Mouse (Mus musculus) thymus, adult 18-20 months (tissue): ENCODE data around the gene Nedd8.

ENCODE experiments used
- DNase-seq, 2 experiments: peaks; one replicate each; pipeline ENCODE4 v3.0.0; 2022; ENCODE audit warnings: mixed read lengths in 2 of 2

Gene Nedd8

GRCm38 (mm10) chr14:55659960-55660573 lies 11.9 kb downstream of the Nedd8 start, which contains the start of gene Mdp1:
Gene Mdp1 (minus strand): TSS chr14:55660508.
- peak; percentile 54 to 58 for DNase-seq

- DNase-seq, result no peak
Measured at GRCm38 (mm10) chr14:55658011-55658410, 13.9 kb downstream of the Nedd8 start.

- DNase-seq, result no peak
Measured at GRCm38 (mm10) chr14:55656935-55657334, 15.0 kb downstream of the Nedd8 start.

- DNase-seq, result peak in 1 of 2 experiments; percentile 38
Measured at GRCm38 (mm10) chr14:55651528-55651927, 20.4 kb downstream of the Nedd8 start.

- DNase-seq, result no peak
Measured at GRCm38 (mm10) chr14:55649884-55650283, 22.0 kb downstream of the Nedd8 start, which contains the start of gene Tssk4. Gene Tssk4 (plus strand): TSS chr14:55650184.

GRCm38 (mm10) chr14:55644261-55644888 lies 27.5 kb downstream of the Nedd8 start:
- DNase-seq, result no peak

GRCm38 (mm10) chr14:55643060-55643907 lies 28.6 kb downstream of the Nedd8 start, which contains the start of gene Tm9sf1:
Gene Tm9sf1 (minus strand): TSS chr14:55643806.
- DNase-seq, result peak; percentile 71 to 78

- no peak for DNase-seq
Measured at GRCm38 (mm10) chr14:55642679-55643059, 29.3 kb downstream of the Nedd8 start.

- DNase-seq, result no peak
Measured at GRCm38 (mm10) chr14:55641291-55641690, 30.6 kb downstream of the Nedd8 start.

GRCm38 (mm10) chr14:55640816-55641215 lies 31.1 kb downstream of the Nedd8 start:
- DNase-seq, result no peak

- no peak for DNase-seq
Measured at GRCm38 (mm10) chr14:55637795-55638194, 34.1 kb downstream of the Nedd8 start, which contains the start of gene Gm49378. Gene Gm49378 (minus strand): TSS chr14:55637895.

- DNase-seq, result peak; percentile 80 to 84
Measured at GRCm38 (mm10) chr14:55635523-55636007, 36.4 kb downstream of the Nedd8 start, which contains the start of gene Ipo4. Gene Ipo4 (minus strand): TSS chr14:55635957.

GRCm38 (mm10) chr14:55634874-55635522 lies 36.9 kb downstream of the Nedd8 start:
- no peak for DNase-seq

GRCm38 (mm10) chr14:55629312-55629711 lies 42.6 kb downstream of the Nedd8 start:
- DNase-seq, result peak; percentile 47 to 57

- no peak for DNase-seq
Measured at GRCm38 (mm10) chr14:55628077-55628827, 43.7 kb downstream of the Nedd8 start.

GRCm38 (mm10) chr14:55618486-55619195 lies 53.3 kb downstream of the Nedd8 start:
- no peak for DNase-seq

GRCm38 (mm10) chr14:55617822-55618221 lies 54.1 kb downstream of the Nedd8 start, which contains the start of gene Rec8:
Gene Rec8 (plus strand): TSS chr14:55618037.
- DNase-seq, result no peak

GRCm38 (mm10) chr14:55616844-55617243 lies 55.1 kb downstream of the Nedd8 start:
- DNase-seq, result no peak

- DNase-seq, result no peak
Measured at GRCm38 (mm10) chr14:55615876-55616275, 56.0 kb downstream of the Nedd8 start.

GRCm38 (mm10) chr14:55614565-55615178 lies 57.3 kb downstream of the Nedd8 start:
- no peak for DNase-seq

- DNase-seq, result no peak
Measured at GRCm38 (mm10) chr14:55613346-55613745, 58.6 kb downstream of the Nedd8 start.
